Mouse (Mus musculus): ENCODE measurements at regions not wholly inside any gene's neighbourhood (a gene's known extent, or its start where the extent isn't known, plus 50 kb on each side); places are given as distances from the start of the nearest gene placed in this dataset.
"Not testable (repeated sequence)": the region's sequence is repeated elsewhere in the genome, so short reads cannot be mapped to it uniquely, and the experiment has no call there.

GRCm38 (mm10) chr8:35020480-35020879, 745.1 kb upstream of the Gm19410 start:
- no peak for DNase-seq (ENCODE audit: low spot score in 2 of 2)

GRCm38 (mm10) chr8:35022649-35023048, 742.9 kb upstream of the Gm19410 start:
- DNase-seq (ENCODE audit: low spot score in 2 of 2), result no peak

GRCm38 (mm10) chr8:35047798-35048197, 717.8 kb upstream of the Gm19410 start:
- no peak for DNase-seq (ENCODE audit: low spot score in 2 of 2)

- DNase-seq (ENCODE audit: low spot score in 2 of 2), result no peak
These were observed 712.1 kb upstream of the Gm19410 start for GRCm38 (mm10) chr8:35053444-35053843.

GRCm38 (mm10) chr8:35061048-35061447, 704.5 kb upstream of the Gm19410 start:
- DNase-seq (ENCODE audit: low spot score in 2 of 2), result no peak

GRCm38 (mm10) chr8:35068228-35068627, 697.4 kb upstream of the Gm19410 start:
- DNase-seq (ENCODE audit: low spot score in 2 of 2), result no peak

GRCm38 (mm10) chr8:35070246-35070989, 695.2 kb upstream of the Gm19410 start:
- no peak for DNase-seq (ENCODE audit: low spot score in 2 of 2)

GRCm38 (mm10) chr8:35075971-35076370, 689.6 kb upstream of the Gm19410 start:
- no peak for DNase-seq (ENCODE audit: low spot score in 2 of 2)

- no peak for DNase-seq (ENCODE audit: low spot score in 2 of 2)
These were observed 682.4 kb upstream of the Gm19410 start for GRCm38 (mm10) chr8:35083161-35083560.

GRCm38 (mm10) chr8:35087070-35087469, 678.5 kb upstream of the Gm19410 start:
- no peak for DNase-seq (ENCODE audit: low spot score in 2 of 2)

GRCm38 (mm10) chr8:35088380-35089244, 677.0 kb upstream of the Gm19410 start:
- DNase-seq (ENCODE audit: low spot score in 2 of 2), result no peak

- DNase-seq (ENCODE audit: low spot score in 2 of 2), result no peak
These were observed 676.1 kb upstream of the Gm19410 start for GRCm38 (mm10) chr8:35089519-35089918.

GRCm38 (mm10) chr8:35101701-35102100, 663.9 kb upstream of the Gm19410 start:
- DNase-seq (ENCODE audit: low spot score in 2 of 2), result no peak

- DNase-seq (ENCODE audit: low spot score in 2 of 2), result not testable (repeated sequence)
These were observed 663.5 kb upstream of the Gm19410 start for GRCm38 (mm10) chr8:35102102-35102501.

- not testable (repeated sequence) for DNase-seq (ENCODE audit: low spot score in 2 of 2)
These were observed 661.1 kb upstream of the Gm19410 start for GRCm38 (mm10) chr8:35104465-35104876.

- no peak for DNase-seq (ENCODE audit: low spot score in 2 of 2)
These were observed 655.9 kb upstream of the Gm19410 start for GRCm38 (mm10) chr8:35109506-35110217.

- DNase-seq (ENCODE audit: low spot score in 2 of 2), result no peak
These were observed 655.3 kb upstream of the Gm19410 start for GRCm38 (mm10) chr8:35110286-35110685.

- DNase-seq (ENCODE audit: low spot score in 2 of 2), result no peak
These were observed 654.5 kb upstream of the Gm19410 start for GRCm38 (mm10) chr8:35111130-35111529.

GRCm38 (mm10) chr8:35112591-35113265, 652.9 kb upstream of the Gm19410 start:
- DNase-seq (ENCODE audit: low spot score in 2 of 2), result no peak

GRCm38 (mm10) chr8:35114031-35114430, 651.6 kb upstream of the Gm19410 start:
- DNase-seq (ENCODE audit: low spot score in 2 of 2), result no peak

- DNase-seq (ENCODE audit: low spot score in 2 of 2), result no peak
These were observed 645.0 kb upstream of the Gm19410 start for GRCm38 (mm10) chr8:35120612-35121011.

GRCm38 (mm10) chr8:35121084-35121483, 644.5 kb upstream of the Gm19410 start:
- no peak for DNase-seq (ENCODE audit: low spot score in 2 of 2)

Data from cerebellum, postnatal 4 days (tissue).